Mouse (Mus musculus) left cerebral cortex, postnatal 10 days (tissue): ENCODE measurements around the gene Tuba3b. TPM values are rescaled to one million over a fixed set of nuclear protein-coding genes. Genes with fewer than 3 reads are reported as not detected.

Experiments
- DNase-seq, 2 experiments: peaks; one replicate each; pipeline ENCODE4 v3.0.0; 2021 to 2022; ENCODE audit warnings: low spot score in 2 of 2, mixed read lengths in 1 of 2; ENCODE audit errors: extremely low spot score in 1 of 2
- intact Hi-C: fragments of 180-260 bp; cut with DNase I; formaldehyde crosslinking; loops from one replicate; pipeline ENCODE4 v1.15.1; 2025
- total RNA-seq, 2 experiments: library from RNA; stranded (reverse); gene quantifications; 2 replicates each; pipeline ENCODE4 v1.2.3; 2021

Tuba3b gene
- total RNA-seq, 2 experiments from 2014 or later = not detected

GRCm38 (mm10) chr6:145604126-145604525 lies 11.4 kb upstream of the Tuba3b start:
- DNase-seq = no peak
- intact Hi-C loops = no loop called here

DNA sequence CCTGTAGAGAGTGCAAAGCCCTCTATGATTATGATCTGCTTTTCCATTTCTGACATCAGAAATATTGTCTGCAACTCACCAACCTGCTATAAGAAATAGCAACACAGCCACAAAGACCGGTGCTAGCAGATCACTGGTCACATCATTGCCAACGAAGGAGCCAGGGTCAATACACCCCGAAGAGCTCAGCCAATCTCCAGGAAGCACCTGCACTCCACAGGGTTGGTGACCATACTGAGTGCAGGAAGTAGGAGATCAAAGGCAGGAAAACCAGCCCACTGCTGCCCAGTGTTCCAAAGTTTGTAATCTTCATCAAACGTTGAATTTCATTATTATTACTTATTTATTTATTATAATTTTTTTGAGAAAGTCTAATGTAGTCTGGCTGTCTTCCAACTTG lies 10.9 kb upstream of the Tuba3b start:
- intact Hi-C loops = no loop called here
- DNase-seq = peak in 1 of 2 experiments; percentile 60

GRCm38 (mm10) chr6:145605203-145605602 lies 10.4 kb upstream of the Tuba3b start:
- intact Hi-C loops = no loop called here
- no peak for DNase-seq

DNA sequence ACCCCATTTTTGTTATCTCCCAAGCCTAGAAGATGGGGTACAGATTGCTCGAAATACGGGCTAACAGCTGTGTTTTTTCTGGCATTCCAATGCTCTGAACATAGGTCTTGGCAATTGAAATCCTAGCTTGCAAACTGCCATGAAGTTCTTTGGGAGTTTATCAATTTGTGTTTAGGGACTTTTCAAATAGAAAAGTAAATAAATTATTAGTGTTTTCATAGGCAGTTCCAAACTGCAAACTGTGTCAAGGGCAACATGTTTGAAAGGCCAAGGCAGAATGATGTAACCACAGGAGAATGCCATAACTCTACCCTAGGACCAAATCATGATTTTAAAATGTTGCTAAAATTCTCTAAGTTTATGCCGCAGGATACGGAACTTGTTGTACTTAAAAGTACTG lies 7.8 kb upstream of the Tuba3b start:
- intact Hi-C loops = no loop called here
- DNase-seq = no peak

DNA sequence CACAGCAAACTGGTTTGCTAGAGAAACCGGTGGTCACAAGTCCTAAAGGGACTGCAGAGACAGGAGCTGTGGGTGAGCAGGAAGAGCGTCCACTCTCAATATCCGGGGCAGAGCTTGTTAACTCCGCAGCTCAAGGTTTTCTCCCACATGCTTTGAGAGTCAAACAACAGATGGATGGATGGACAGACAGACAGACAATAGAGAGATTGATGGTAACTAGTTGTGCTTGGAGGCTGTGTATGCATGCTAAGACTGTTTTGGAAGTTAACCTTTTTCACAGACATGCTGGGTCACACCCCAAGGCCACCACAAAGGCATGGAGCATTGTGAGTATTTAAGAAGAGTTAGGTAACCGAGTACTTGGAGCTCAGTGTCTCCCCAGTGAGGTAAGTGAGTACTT lies 6.9 kb upstream of the Tuba3b start:
- DNase-seq = no peak
- intact Hi-C loops = no loop called here

DNA sequence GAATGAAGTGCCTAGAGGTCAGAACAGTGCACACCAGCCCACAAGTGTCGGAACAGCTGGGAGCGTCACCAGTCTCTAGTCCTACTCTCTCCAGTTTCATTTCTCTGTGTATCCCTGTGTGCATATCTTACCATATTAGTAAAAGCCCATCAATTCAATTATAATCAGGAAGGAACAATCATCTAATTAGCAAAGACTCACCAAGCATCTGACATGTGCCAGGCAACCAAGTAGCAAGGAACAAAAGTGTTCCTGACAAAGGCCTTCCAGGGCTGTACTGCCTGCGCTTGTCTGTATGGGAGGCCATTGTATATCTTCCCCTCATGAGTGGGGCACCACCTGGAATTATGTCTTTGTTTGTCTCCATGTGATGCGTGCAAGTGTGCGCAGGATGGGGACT lies 4.7 kb upstream of the Tuba3b start:
- no peak for DNase-seq
- intact Hi-C loops = no loop called here

DNA sequence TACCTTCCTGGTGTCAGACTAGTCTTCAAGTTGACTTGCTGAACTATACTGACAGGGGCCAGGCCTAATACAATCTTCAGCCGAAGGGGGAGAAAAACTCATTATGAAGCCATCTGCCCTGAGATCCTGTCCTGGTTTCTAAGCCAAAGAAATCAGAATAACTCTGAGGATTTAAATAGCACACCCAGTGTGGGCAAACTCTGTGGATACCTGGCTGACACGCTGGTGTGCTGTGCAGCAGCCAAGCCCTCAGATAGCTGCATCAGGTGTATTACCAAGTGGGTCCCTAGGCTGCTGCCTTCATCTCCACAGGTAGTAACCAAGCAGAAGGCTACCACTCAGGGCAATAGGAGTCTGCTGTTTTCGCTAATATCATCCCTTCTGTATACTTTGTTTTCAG lies 2.9 kb upstream of the Tuba3b start:
- intact Hi-C loops = no loop called here
- DNase-seq = no peak

- peak in 1 of 2 experiments; percentile 37 for DNase-seq
- intact Hi-C loops = no loop called here
Measured at GRCm38 (mm10) chr6:145614219-145614618, 1.3 kb upstream of the Tuba3b start, which contains the start of gene Lmntd1. Lmntd1 (minus strand) TSS chr6:145614319.

- intact Hi-C loops = no loop called here
- no peak for DNase-seq
Measured at GRCm38 (mm10) chr6:145616402-145617229, 1.1 kb downstream of the Tuba3b start.

- no peak for DNase-seq
- intact Hi-C loops = no loop called here
Measured at GRCm38 (mm10) chr6:145623141-145623540, 7.6 kb downstream of the Tuba3b start.

DNA sequence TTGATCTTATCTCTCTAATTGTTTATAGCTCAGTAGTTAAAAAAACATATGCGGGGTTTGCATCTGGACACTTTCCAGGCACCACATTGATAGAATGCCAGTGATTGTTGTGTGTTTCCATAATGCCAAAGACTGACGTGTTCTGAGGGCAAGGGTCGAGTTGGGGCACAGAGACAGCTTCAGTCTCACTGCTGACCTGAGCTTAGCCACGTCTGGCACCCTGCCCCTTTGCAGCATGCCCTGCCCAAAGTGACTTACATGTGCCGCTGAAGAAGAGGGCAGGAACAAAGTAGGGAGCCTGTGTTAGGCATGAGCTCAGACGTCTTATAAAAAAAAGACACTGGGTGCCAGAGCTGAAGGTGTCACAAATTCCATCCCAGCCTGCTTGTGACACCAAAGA lies 14.7 kb downstream of the Tuba3b start:
- no peak for DNase-seq
- intact Hi-C loops = no loop called here

- DNase-seq = no peak
- intact Hi-C loops = no loop called here
Measured at GRCm38 (mm10) chr6:145634454-145634853, 18.9 kb downstream of the Tuba3b start.

- no peak for DNase-seq
- intact Hi-C loops = no loop called here
Measured at GRCm38 (mm10) chr6:145636682-145637081, 21.1 kb downstream of the Tuba3b start.

DNA sequence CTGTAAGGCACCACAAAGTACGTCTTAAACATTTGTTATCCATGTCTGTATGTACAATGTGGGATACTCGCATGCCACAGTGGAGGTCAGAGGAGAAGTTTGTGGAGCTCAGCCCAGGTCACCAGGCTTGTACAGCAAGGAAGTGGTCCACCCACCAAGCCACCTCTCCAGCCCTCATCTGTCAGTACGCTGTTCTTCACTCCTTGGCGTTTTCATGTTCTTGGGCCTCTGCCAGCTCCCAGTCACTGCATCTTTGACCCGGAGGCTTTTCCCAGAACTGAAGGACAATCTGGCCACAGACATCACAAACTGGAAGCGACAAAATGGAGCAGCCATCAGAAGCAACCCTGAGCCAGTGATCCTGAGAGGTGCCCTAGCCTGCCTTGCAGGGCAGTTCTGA lies 22.7 kb downstream of the Tuba3b start:
- no peak for DNase-seq
- intact Hi-C loops = no loop called here

GRCm38 (mm10) chr6:145640971-145641506 lies 25.5 kb downstream of the Tuba3b start:
- intact Hi-C loops = no loop called here
- DNase-seq = no peak

DNA sequence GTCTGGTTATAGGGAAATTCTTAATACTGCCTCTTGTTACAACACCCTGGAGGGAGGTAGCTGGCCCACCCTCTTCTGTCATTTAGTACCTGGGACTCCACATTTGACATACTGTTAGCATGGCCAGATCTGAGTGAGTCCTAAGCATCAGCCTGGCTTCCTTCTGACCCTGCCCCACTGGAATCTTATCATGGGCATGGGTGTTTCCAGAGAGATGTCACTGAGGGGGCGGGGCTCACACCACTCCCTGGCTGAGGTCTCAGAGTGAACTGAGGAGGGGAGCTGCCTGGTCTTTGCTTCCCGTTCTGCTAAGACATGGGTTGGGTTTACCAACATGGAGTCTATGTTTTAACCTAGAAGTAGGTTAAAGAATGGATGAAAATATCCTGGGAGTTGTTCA lies 36.4 kb downstream of the Tuba3b start:
- no peak for DNase-seq
- intact Hi-C loops = no loop called here

GRCm38 (mm10) chr6:145652986-145653385 lies 37.4 kb downstream of the Tuba3b start:
- intact Hi-C loops = no loop called here
- no peak for DNase-seq

DNA sequence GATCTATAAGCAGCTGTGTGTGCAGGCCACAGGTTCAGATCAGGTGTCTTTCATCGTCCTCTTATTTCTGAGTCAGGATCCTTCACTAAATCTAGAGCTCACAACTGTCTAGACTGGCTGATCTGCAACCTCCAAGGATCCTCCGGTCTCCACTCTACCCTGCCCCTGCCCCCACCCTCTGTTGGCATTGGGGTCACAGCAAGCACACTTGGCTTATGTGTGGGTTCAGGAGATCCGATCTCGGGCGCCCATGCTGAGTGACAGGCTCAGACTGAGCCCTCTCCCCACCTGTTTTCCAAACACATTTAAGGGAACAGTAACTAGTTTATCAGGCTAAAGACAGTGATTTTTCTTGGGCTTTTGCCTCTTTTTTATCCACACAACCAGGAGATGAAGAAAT lies 38.1 kb downstream of the Tuba3b start:
- DNase-seq = no peak
- intact Hi-C loops = no loop called here

GRCm38 (mm10) chr6:145654062-145654836 lies 38.7 kb downstream of the Tuba3b start:
- intact Hi-C loops = no loop called here
- DNase-seq = peak in 1 of 2 experiments; percentile 51

DNA sequence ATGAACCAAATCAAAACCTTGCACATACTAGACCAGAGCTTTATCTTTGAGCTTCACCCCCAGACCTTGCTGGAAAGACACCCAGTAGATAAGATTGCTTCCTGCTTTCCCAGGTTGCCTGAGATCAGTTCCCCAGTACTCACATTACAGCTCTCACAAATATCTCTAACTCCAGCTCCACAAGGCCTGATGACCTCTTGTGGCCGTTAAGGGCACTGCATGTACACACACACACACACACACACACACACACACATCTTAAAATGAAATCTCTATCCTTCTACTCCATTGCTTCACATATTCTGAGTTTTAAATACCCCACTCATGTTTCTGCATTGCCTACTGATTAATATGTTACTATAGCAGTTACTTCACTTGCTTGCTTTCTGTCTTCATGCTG lies 40.1 kb downstream of the Tuba3b start:
- intact Hi-C loops = no loop called here
- no peak for DNase-seq
